In genomic region chr12:24600806-24601205, GRCm38 (mm10) we compare ENCODE assay signal across 8 mouse cellular contexts. TPM values are rescaled to one million over a fixed set of nuclear protein-coding genes. Genes with fewer than 3 reads are reported as not detected.
DNase-seq lines count a peak whose midpoint lies in the region; ATAC-seq and TF ChIP-seq lines count a peak whose summit lies in the region.

No protein-coding gene starts in this region.

- intact Hi-C loops in heart, postnatal 14 days (cut with DNase I) = loop anchor here (1.0 to 5.0 kb wide), 2 partner anchors 81 to 130 kb away; partner anchors contain the start of gene Cys1

- ATAC-seq in G1E (ENCODE audit: extremely low read depth, insufficient number of reproducible peaks, low FRiP score, poor library complexity, severe bottlenecking) = peak; percentile 79
- peak; percentile 89 for ATAC-seq in forebrain, embryonic 15.5 days (replicated peaks)
- peak; percentile 69 for ATAC-seq in liver, embryonic 15.5 days (ENCODE audit: insufficient read depth)
- ATAC-seq in neural tube, embryonic 13.5 days (ENCODE audit: low read depth) = peak; percentile 87
- peak; percentile 85 for ATAC-seq in stomach, postnatal 0 days (ENCODE audit: low FRiP score, low TSS enrichment)

- DNase-seq in G1E (ENCODE audit: low spot score) = peak; percentile 67
- DNase-seq in cerebellum, adult 11-12 months = peak; percentile 48
- DNase-seq in heart, postnatal 14 days = peak; percentile 72 to 82
- DNase-seq in kidney, postnatal 4 days = peak; percentile 67 to 79
- peak; percentile 77 for DNase-seq in stomach, postnatal 0 days (ENCODE audit: low spot score)

- no peak overlapping the region for H3K4me2 ChIP-seq in forebrain, embryonic 15.5 days (replicated peaks)
- H3K4me2 ChIP-seq in liver, embryonic 15.5 days = no peak overlapping the region
- H3K4me2 ChIP-seq in neural tube, embryonic 13.5 days = no peak overlapping the region
- no peak overlapping the region for H3K4me2 ChIP-seq in stomach, postnatal 0 days (replicated peaks; ENCODE audit: low read depth)

- H3K9ac ChIP-seq in forebrain, embryonic 15.5 days (replicated peaks) = no peak overlapping the region
- no peak overlapping the region for H3K9ac ChIP-seq in liver, embryonic 15.5 days
- H3K9ac ChIP-seq in neural tube, embryonic 13.5 days = no peak overlapping the region
- H3K9ac ChIP-seq in stomach, postnatal 0 days (ENCODE audit: low read length) = no peak overlapping the region

- peak; percentile 75 for TF ChIP-seq CTCF in G1E (IDR thresholded peaks at IDR 0.05; ENCODE audit: low read depth, low read length)
- TF ChIP-seq CTCF in stomach, postnatal 0 days (IDR thresholded peaks at IDR 0.05; ENCODE audit: low read depth) = peak; percentile 92

- H3K27me3 ChIP-seq in G1E (ENCODE audit: insufficient read depth, low read length) = no peaks in the 10 kb centered on the region
- no peaks in the 10 kb centered on the region for H3K27me3 ChIP-seq in forebrain, embryonic 15.5 days
- H3K27me3 ChIP-seq in liver, embryonic 15.5 days = no peaks in the 10 kb centered on the region
- 0 out of 2 replicates have a peak, but pooled peaks cover 3% of the 10 kb centered on the region for H3K27me3 ChIP-seq in neural tube, embryonic 13.5 days
- no peaks in the 10 kb centered on the region for H3K27me3 ChIP-seq in stomach, postnatal 0 days (ENCODE audit: control insufficient read depth, insufficient read depth, low read length)

- no peak overlapping the region for H3K4me3 ChIP-seq in G1E (ENCODE audit: low read depth, low read length)
- H3K4me3 ChIP-seq in forebrain, embryonic 15.5 days = no peak overlapping the region
- no peak overlapping the region for H3K4me3 ChIP-seq in liver, embryonic 15.5 days (replicated peaks)
- H3K4me3 ChIP-seq in neural tube, embryonic 13.5 days = no peak overlapping the region
- H3K4me3 ChIP-seq in stomach, postnatal 0 days (ENCODE audit: low read depth, low read length) = no peak overlapping the region

- no peak overlapping the region for H3K27ac ChIP-seq in forebrain, embryonic 15.5 days (replicated peaks)
- H3K27ac ChIP-seq in liver, embryonic 15.5 days (replicated peaks) = no peak overlapping the region
- H3K27ac ChIP-seq in neural tube, embryonic 13.5 days (replicated peaks) = no peak overlapping the region
- no peak overlapping the region for H3K27ac ChIP-seq in stomach, postnatal 0 days (replicated peaks)

- H3K36me3 ChIP-seq in G1E (replicated peaks) = peaks cover 13% of the 10 kb centered on the region
- no peaks in the 10 kb centered on the region for H3K36me3 ChIP-seq in forebrain, embryonic 15.5 days
- no peaks in the 10 kb centered on the region for H3K36me3 ChIP-seq in liver, embryonic 15.5 days (replicated peaks)
- no peaks in the 10 kb centered on the region for H3K36me3 ChIP-seq in neural tube, embryonic 13.5 days
- H3K36me3 ChIP-seq in stomach, postnatal 0 days (ENCODE audit: control insufficient read depth, insufficient read depth, low read length) = no peaks in the 10 kb centered on the region

- peaks cover 25% of the 10 kb centered on the region for H3K4me1 ChIP-seq in G1E (ENCODE audit: insufficient read depth, low read depth, low read length)
- H3K4me1 ChIP-seq in forebrain, embryonic 15.5 days = no peaks in the 10 kb centered on the region
- H3K4me1 ChIP-seq in liver, embryonic 15.5 days (replicated peaks) = 0 out of 2 replicates have a peak, but pooled peaks cover 2% of the 10 kb centered on the region
- no peaks in the 10 kb centered on the region for H3K4me1 ChIP-seq in neural tube, embryonic 13.5 days (replicated peaks)
- no peaks in the 10 kb centered on the region for H3K4me1 ChIP-seq in stomach, postnatal 0 days (replicated peaks; ENCODE audit: control insufficient read depth, insufficient read depth)

- TF ChIP-seq EP300 in stomach, postnatal 0 days (optimal IDR thresholded peaks at IDR 0.05) = no peak

- 3% methylated on average over 9 of the region's 9 CpGs for WGBS in forebrain, embryonic 15.5 days
- WGBS in liver, embryonic 15.5 days (ENCODE audit: insufficient replicate concordance) = 5% methylated on average over 9 of the region's 9 CpGs
- WGBS in neural tube, embryonic 13.5 days = 3% methylated on average over 9 of the region's 9 CpGs
- WGBS in stomach, postnatal 0 days = 7% methylated on average over 9 of the region's 9 CpGs

- no peaks in the 10 kb centered on the region for H3K9me3 ChIP-seq in G1E (replicated peaks)
- no peaks in the 10 kb centered on the region for H3K9me3 ChIP-seq in forebrain, embryonic 15.5 days
- H3K9me3 ChIP-seq in liver, embryonic 15.5 days (replicated peaks) = no peaks in the 10 kb centered on the region
- H3K9me3 ChIP-seq in neural tube, embryonic 13.5 days = no peaks in the 10 kb centered on the region
- H3K9me3 ChIP-seq in stomach, postnatal 0 days (ENCODE audit: control insufficient read depth, low read length) = no peaks in the 10 kb centered on the region

RNA-seq across cellular contexts. Expression of gene Grhl1, which starts 28.7 kb away (rescaled TPM):
- total RNA-seq in G1E (2014; fragmentation: Nextera tagmentation) = 2.0 and 4.4 TPM in 2 replicates
- 2.1 and 3.0 TPM in 2 replicates for total RNA-seq in G1E (2017)
- 0.57 and 0.59 TPM in 2 replicates for polyA plus RNA-seq in G1E (2012)
- polyA plus RNA-seq in forebrain, embryonic 15.5 days (2015; fragmentation: Nextera tagmentation; extraction: Ambion mirVana) = 0.59 and 0.84 TPM in 2 replicates
- under 1 TPM; 0.44 to 0.84 TPM for total RNA-seq in heart, postnatal 14 days (2021)
- polyA plus RNA-seq in liver, embryonic 15.5 days (2015; fragmentation: Nextera tagmentation; extraction: Ambion mirVana) = 0.48 and 0.60 TPM in 2 replicates
- polyA plus RNA-seq in neural tube, embryonic 13.5 days (2015; fragmentation: Nextera tagmentation; extraction: Ambion mirVana) = 0.15 and 0.36 TPM in 2 replicates
- polyA plus RNA-seq in stomach, postnatal 0 days (2015; fragmentation: Nextera tagmentation; extraction: Ambion mirVana) = 28.6 and 28.9 TPM in 2 replicates

RNA-seq across cellular contexts. Expression of gene Klf11, which starts 50.3 kb away (rescaled TPM):
- total RNA-seq in G1E (2014; fragmentation: Nextera tagmentation) (16.0 and 18.9 TPM in 2 replicates), G1E (2017) (7.0 and 7.5 TPM in 2 replicates)
- 17.4 and 19.2 TPM in 2 replicates for polyA plus RNA-seq in G1E (2012)
- polyA plus RNA-seq in forebrain, embryonic 15.5 days (2015; fragmentation: Nextera tagmentation; extraction: Ambion mirVana) = 16.6 and 17.7 TPM in 2 replicates
- total RNA-seq in heart, postnatal 14 days (2021) = 10 to 100 TPM; 17.5 to 19.5 TPM
- 9.3 and 10.2 TPM in 2 replicates for polyA plus RNA-seq in liver, embryonic 15.5 days (2015; fragmentation: Nextera tagmentation; extraction: Ambion mirVana)
- 14.9 and 16.9 TPM in 2 replicates for polyA plus RNA-seq in neural tube, embryonic 13.5 days (2015; fragmentation: Nextera tagmentation; extraction: Ambion mirVana)
- polyA plus RNA-seq in stomach, postnatal 0 days (2015; fragmentation: Nextera tagmentation; extraction: Ambion mirVana) = 9.8 and 11.3 TPM in 2 replicates

Comparison
In these comparisons a context has a peak if more than half of its experiments do, and no peak if none do; other contexts are left out.
1. RNA of gene Grhl1, which starts 28.7 kb away (polyA plus RNA-seq): 28.6 to 28.9 TPM in stomach, postnatal 0 days; 0.59 to 0.84 TPM in forebrain, embryonic 15.5 days, 0.48 to 0.60 TPM in liver, embryonic 15.5 days, 0.57 to 0.59 TPM in G1E and 0.15 to 0.36 TPM in neural tube, embryonic 13.5 days; every median in the first group is over 10 times any median in the second.
2. Peak in every context shown above with its lines, with median percentiles within 50 percentile points of each other: ATAC-seq and DNase-seq.